Mouse (Mus musculus) forebrain, embryonic 14.5 days (tissue): ENCODE measurements around the gene Npas4. TPM values are rescaled to one million over a fixed set of nuclear protein-coding genes. Genes with fewer than 3 reads are reported as not detected.

Source experiments
- ATAC-seq: fragments of 200-750 bp; cut with Nextera tagmentation; 2 replicates; pipeline ENCODE4 v1.8.0; 2017; ENCODE audit warnings: mild to moderate bottlenecking, moderate library complexity
- DNase-seq: peaks from one replicate; pipeline ENCODE4 v3.0.0-alpha.2; 2015; ENCODE audit warnings: low spot score
- H3K27ac ChIP-seq: fragments of 300-500 bp; sonication (generic); 2 replicates; pipeline ENCODE4 v1.5.1; 2014; ENCODE audit warnings: low read depth, mild to moderate bottlenecking, control low read depth, low read length, moderate library complexity
- H3K27me3 ChIP-seq: fragments of 300-500 bp; sonication (generic); replicated peaks from 2 replicates; pipeline ENCODE4 v1.6.1; 2014; ENCODE audit warnings: low read length, control low read depth, mixed read lengths; ENCODE audit not compliant: control insufficient read depth, insufficient read depth
- H3K36me3 ChIP-seq: fragments of 300-500 bp; sonication (generic); 2 replicates; pipeline ENCODE4 v1.6.1; 2014; ENCODE audit warnings: low read length, control low read depth; ENCODE audit not compliant: control insufficient read depth, insufficient read depth
- H3K4me1 ChIP-seq: fragments of 300-500 bp; sonication (generic); 2 replicates; pipeline ENCODE4 v1.6.1; 2014; ENCODE audit warnings: antibody characterized with exemption, low read length, control low read depth; ENCODE audit not compliant: control insufficient read depth, insufficient read depth
- H3K4me2 ChIP-seq: fragments of 300-500 bp; sonication (generic); 2 replicates; pipeline ENCODE4 v1.6.1; 2014; ENCODE audit warnings: mild to moderate bottlenecking, control low read depth, low read length
- H3K4me3 ChIP-seq: fragments of 300-500 bp; sonication (generic); 2 replicates; pipeline ENCODE4 v1.5.1; 2014; ENCODE audit warnings: low read depth, low read length, control low read depth
- H3K9ac ChIP-seq: fragments of 300-500 bp; sonication (generic); 2 replicates; pipeline ENCODE4 v1.6.1; 2014; ENCODE audit warnings: mild to moderate bottlenecking, low read length, control low read depth, moderate library complexity
- H3K9me3 ChIP-seq: fragments of 300-500 bp; sonication (generic); replicated peaks from 2 replicates; pipeline ENCODE4 v1.6.1; 2016; ENCODE audit warnings: low read length, control low read depth, mixed read lengths; ENCODE audit not compliant: control insufficient read depth
- WGBS: fragments of 180-500 bp; shearing (Covaris S2); extraction: QIAGEN DNeasy Blood & Tissue Kit; methylation state at CpG from one replicate; pipeline ENCODE4 v1.1.7; 2014; 5-methylcytosine and 5-hydroxymethylcytosine counted together
- polyA plus RNA-seq: library from polyadenylated mRNA; unstranded; fragments of >200 nt; fragmentation: Nextera tagmentation; extraction: Ambion mirVana; gene quantifications from 2 replicates; pipeline ENCODE4 v1.2.1, GENCODE M21; 2014

Gene Npas4
- polyA plus RNA-seq, 1 experiment from 2014 or later = 0.08 TPM

GRCm38 (mm10) chr19:5001666-5002406 is 11.7 kb upstream of the Npas4 start:
- peak overlapping the region; percentile 26 for H3K4me3 ChIP-seq
- peak; percentile 99 for DNase-seq
- under 1% methylated on average over 39 of the region's 39 CpGs for WGBS
- H3K27ac ChIP-seq = peak overlapping the region; percentile 92
- peak overlapping the region; percentile 60 for H3K4me2 ChIP-seq
- ATAC-seq = peak; percentile 99
- H3K9ac ChIP-seq = peak overlapping the region; percentile 58
- no peaks in the 10 kb centered on the region for H3K9me3 ChIP-seq
- H3K4me1 ChIP-seq = peaks cover 6% of the 10 kb centered on the region; the same call in 1 of the 2 replicates
- no peaks in the 10 kb centered on the region for H3K36me3 ChIP-seq
- peaks cover 2% of the 10 kb centered on the region; the same call in 1 of the 2 replicates for H3K27me3 ChIP-seq

GRCm38 (mm10) chr19:4999445-5000140 is 9.5 kb upstream of the Npas4 start:
- 71% methylated on average over 6 of the region's 6 CpGs for WGBS
- Histone ChIP-seq H3K4me2 (no peak overlapping the region), H3K27me3 (peaks cover 2% of the 10 kb centered on the region; the same call in 1 of the 2 replicates), H3K4me3 (no peak overlapping the region), H3K4me1 (peaks cover 6% of the 10 kb centered on the region; the same call in 1 of the 2 replicates), H3K9ac (no peak overlapping the region), H3K9me3 (no peaks in the 10 kb centered on the region), H3K36me3 (no peaks in the 10 kb centered on the region), H3K27ac (no peak overlapping the region)
- DNase-seq (no peak), ATAC-seq (no peak)

GRCm38 (mm10) chr19:4994043-4994442 is 3.9 kb upstream of the Npas4 start:
- Histone ChIP-seq H3K9ac (no peak overlapping the region), H3K4me3 (no peak overlapping the region), H3K4me1 (peaks cover 1% of the 10 kb centered on the region), H3K36me3 (no peaks in the 10 kb centered on the region), H3K27me3 (peaks cover 14% of the 10 kb centered on the region), H3K27ac (no peak overlapping the region), H3K4me2 (no peak overlapping the region), H3K9me3 (no peaks in the 10 kb centered on the region)
- DNase-seq (peak; percentile 67), ATAC-seq (no peak)
- WGBS = 59% methylated on average over 5 of the region's 5 CpGs

- Histone ChIP-seq H3K4me3 (no peak overlapping the region), H3K4me2 (no peak overlapping the region), H3K27me3 (peaks cover 14% of the 10 kb centered on the region), H3K9ac (no peak overlapping the region), H3K36me3 (no peaks in the 10 kb centered on the region), H3K27ac (no peak overlapping the region), H3K4me1 (peaks cover 4% of the 10 kb centered on the region), H3K9me3 (no peaks in the 10 kb centered on the region)
- WGBS = 6% methylated on average over 9 of the region's 9 CpGs
- peak; percentile 53 for DNase-seq
- no peak for ATAC-seq
Measured at GRCm38 (mm10) chr19:4992904-4993303, 2.8 kb upstream of the Npas4 start.

GRCm38 (mm10) chr19:4992371-4992770 is 2.3 kb upstream of the Npas4 start:
- WGBS = 22% methylated on average over 8 of the region's 8 CpGs
- H3K9me3 ChIP-seq = no peaks in the 10 kb centered on the region
- H3K4me1 ChIP-seq = peaks cover 4% of the 10 kb centered on the region
- no peaks in the 10 kb centered on the region for H3K36me3 ChIP-seq
- H3K4me3 ChIP-seq = no peak overlapping the region
- H3K27ac ChIP-seq = no peak overlapping the region
- peaks cover 14% of the 10 kb centered on the region for H3K27me3 ChIP-seq
- H3K4me2 ChIP-seq = no peak overlapping the region
- no peak for DNase-seq
- H3K9ac ChIP-seq = no peak overlapping the region
- no peak for ATAC-seq

- Histone ChIP-seq H3K4me2 (peak overlapping the region; percentile 59), H3K36me3 (no peaks in the 10 kb centered on the region), H3K4me3 (peak overlapping the region; percentile 32), H3K4me1 (peaks cover 4% of the 10 kb centered on the region), H3K9me3 (no peaks in the 10 kb centered on the region), H3K9ac (peak overlapping the region; percentile 29), H3K27me3 (peaks cover 16% of the 10 kb centered on the region), H3K27ac (no peak overlapping the region)
- DNase-seq = peak; percentile 53
- ATAC-seq = peak; percentile 55
- WGBS = 1% methylated on average over 22 of the region's 22 CpGs
Measured at GRCm38 (mm10) chr19:4990716-4991115, 600 bp upstream of the Npas4 start.

GRCm38 (mm10) chr19:4989434-4990255 is 471 bp downstream of the Npas4 start:
- peaks cover 4% of the 10 kb centered on the region for H3K4me1 ChIP-seq
- DNase-seq (peak; percentile 85), ATAC-seq (peak; percentile 77)
- H3K4me3 ChIP-seq = peak overlapping the region; percentile 32
- H3K9ac ChIP-seq = peak overlapping the region; percentile 54
- 14% methylated on average over 42 of the region's 47 CpGs for WGBS
- no peak overlapping the region for H3K27ac ChIP-seq
- peaks cover 21% of the 10 kb centered on the region for H3K27me3 ChIP-seq
- H3K9me3 ChIP-seq = no peaks in the 10 kb centered on the region
- H3K4me2 ChIP-seq = peak overlapping the region; percentile 59
- H3K36me3 ChIP-seq = no peaks in the 10 kb centered on the region

- peak overlapping the region; percentile 54 for H3K9ac ChIP-seq
- peak overlapping the region; percentile 59 for H3K4me2 ChIP-seq
- no peak for ATAC-seq
- peaks cover 27% of the 10 kb centered on the region for H3K27me3 ChIP-seq
- DNase-seq = peak; percentile 79
- no peaks in the 10 kb centered on the region for H3K36me3 ChIP-seq
- H3K4me3 ChIP-seq = peak overlapping the region; percentile 32; the same call in 1 of the 2 replicates
- H3K4me1 ChIP-seq = peaks cover 4% of the 10 kb centered on the region
- H3K27ac ChIP-seq = no peak overlapping the region
- no peaks in the 10 kb centered on the region for H3K9me3 ChIP-seq
- 6% methylated on average over 13 of the region's 13 CpGs for WGBS
Measured at GRCm38 (mm10) chr19:4989013-4989412, 1.1 kb downstream of the Npas4 start.
